Mouse (Mus musculus) C2C12 (cell line): ENCODE results near the gene Knstrn.

ENCODE experiments used
- CTCF ChIP-seq: IDR thresholded peaks from one replicate; pipeline ENCODE4 v1.5.1; 2011; ENCODE audit not compliant: control insufficient read depth, insufficient read depth, insufficient read length
- MYOG ChIP-seq: IDR thresholded peaks from one replicate; pipeline ENCODE4 v1.6.1; 2011; ENCODE audit not compliant: control insufficient read depth, insufficient read length; ENCODE audit errors: extremely low read depth

- TF ChIP-seq CTCF: no peak
- no peak for TF ChIP-seq MYOG
Observed at GRCm38 (mm10) chr2:118834061-118834460, 20.3 kb downstream of the Knstrn start.
